Mouse (Mus musculus) gastrocnemius, adult 2 months (tissue): Measurements from ENCODE around the gene Dip2c. TPM values are rescaled to one million over a fixed set of nuclear protein-coding genes. Genes with fewer than 3 reads are reported as not detected.

ENCODE experiments used
- DNase-seq: peaks from one replicate; pipeline ENCODE4 v3.0.0; 2022
- H3K27ac ChIP-seq: fragments of 200-600 bp; 2 replicates; pipeline ENCODE4 v1.8.1; 2022; ENCODE audit warnings: mild to moderate bottlenecking
- H3K4me3 ChIP-seq: fragments of 200-600 bp; 2 replicates; pipeline ENCODE4 v1.8.1; 2022; ENCODE audit warnings: mild to moderate bottlenecking, moderate library complexity
- CTCF ChIP-seq: fragments of 200-600 bp; IDR thresholded peaks from 2 replicates; pipeline ENCODE4 v1.8.1; 2022; ENCODE audit warnings: antibody characterized with exemption, mild to moderate bottlenecking, moderate library complexity
- intact Hi-C: fragments of 180-260 bp; cut with DNase I; formaldehyde crosslinking; loops from one replicate; pipeline ENCODE4 v1.15.1; 2025
- total RNA-seq, 2 experiments: library from RNA; stranded (reverse); gene quantifications; 2 replicates each; pipeline ENCODE4 v1.2.3; 2021

Gene Dip2c
- total RNA-seq, 2 experiments from 2014 or later: 10.6 to 15.5 TPM

DNA sequence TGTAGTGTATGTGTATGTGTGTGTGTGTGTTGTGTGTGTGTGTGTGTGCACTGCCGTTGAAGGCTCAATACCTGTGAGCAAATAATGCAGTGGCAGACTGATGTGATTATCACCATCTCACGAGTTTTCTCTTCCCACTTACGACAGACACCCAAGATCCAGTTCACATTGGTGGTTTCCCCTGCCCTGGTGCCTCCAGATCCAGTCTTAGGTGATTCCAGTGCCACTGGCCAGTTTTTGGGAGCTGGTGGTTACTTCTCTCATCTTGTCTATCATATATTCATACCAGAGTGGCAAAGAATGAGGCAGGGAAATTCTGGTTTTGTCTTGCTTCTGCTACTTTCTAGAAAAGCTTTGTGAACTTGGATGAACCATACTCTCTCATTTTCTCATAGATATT lies 20.9 kb downstream of the Dip2c start:
- no peak for TF ChIP-seq CTCF
- Histone ChIP-seq H3K27ac (no peak overlapping the region), H3K4me3 (no peak overlapping the region)
- intact Hi-C loops: no loop called here
- DNase-seq: no peak

DNA sequence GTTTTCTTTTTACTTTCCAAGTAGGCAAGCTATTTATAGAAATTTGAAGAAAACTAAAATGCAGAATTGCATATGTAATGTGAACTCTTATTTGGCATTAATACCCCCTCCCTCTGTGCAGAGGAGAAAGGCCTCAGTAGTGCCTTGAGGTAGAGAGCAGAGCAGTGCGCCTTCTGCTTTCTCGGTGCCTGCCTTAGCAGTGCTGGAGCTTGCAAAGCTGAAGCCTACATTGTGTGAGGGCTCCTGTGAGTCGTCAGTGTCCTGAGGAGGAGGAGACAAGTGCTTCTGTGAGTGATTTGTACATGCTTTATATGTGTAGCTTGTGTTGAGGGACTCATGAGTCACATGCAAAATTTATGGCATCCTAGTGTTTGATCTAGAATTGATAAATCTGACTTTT lies 21.4 kb downstream of the Dip2c start:
- Histone ChIP-seq H3K27ac (no peak overlapping the region), H3K4me3 (no peak overlapping the region)
- intact Hi-C loops: no loop called here
- DNase-seq: no peak
- TF ChIP-seq CTCF: no peak

DNA sequence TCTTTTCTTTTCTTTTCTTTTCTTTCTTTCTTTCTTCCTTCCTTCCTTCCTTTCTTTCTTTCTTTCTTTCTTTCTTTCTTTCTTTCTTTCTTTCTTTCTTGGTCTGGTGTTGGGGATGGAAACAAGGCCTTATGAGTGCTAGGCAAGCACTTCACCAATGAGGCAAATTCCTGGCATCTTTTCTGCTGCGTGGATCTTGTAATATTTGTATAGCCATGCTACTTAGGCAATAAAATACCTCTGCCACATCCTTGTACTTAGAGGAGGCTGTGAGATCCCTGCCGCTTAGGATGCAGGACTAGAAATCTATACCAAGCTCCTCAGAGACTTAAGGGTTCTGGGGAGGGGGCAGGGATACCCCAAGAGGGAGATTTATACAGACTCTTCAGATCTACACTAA lies 23.3 kb downstream of the Dip2c start:
- no peak for TF ChIP-seq CTCF
- Histone ChIP-seq H3K27ac (no peak overlapping the region), H3K4me3 (no peak overlapping the region)
- DNase-seq: no peak
- intact Hi-C loops: no loop called here

DNA sequence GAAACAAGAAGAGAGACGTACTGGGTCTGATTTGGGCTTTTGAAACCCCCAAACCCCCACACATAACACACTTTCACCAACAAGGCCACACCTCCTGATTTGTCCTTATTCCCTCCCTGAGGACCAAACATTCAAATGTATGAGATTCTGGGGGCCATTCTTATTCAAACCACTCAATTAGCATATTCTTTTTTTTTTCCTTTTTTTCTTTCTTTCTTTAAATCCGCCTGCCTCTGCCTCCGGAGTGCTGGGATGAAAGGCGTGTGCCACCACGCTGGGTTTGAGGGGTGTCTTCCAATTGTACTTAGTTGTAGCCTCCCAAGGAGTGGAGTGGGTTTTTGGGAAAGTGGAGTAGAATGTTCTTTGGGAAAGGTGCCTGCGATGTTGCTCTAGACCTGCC lies 32.5 kb downstream of the Dip2c start:
- intact Hi-C loops: no loop called here
- H3K27ac ChIP-seq: no peak overlapping the region
- no peak overlapping the region for H3K4me3 ChIP-seq
- no peak for DNase-seq
- no peak for TF ChIP-seq CTCF

DNA sequence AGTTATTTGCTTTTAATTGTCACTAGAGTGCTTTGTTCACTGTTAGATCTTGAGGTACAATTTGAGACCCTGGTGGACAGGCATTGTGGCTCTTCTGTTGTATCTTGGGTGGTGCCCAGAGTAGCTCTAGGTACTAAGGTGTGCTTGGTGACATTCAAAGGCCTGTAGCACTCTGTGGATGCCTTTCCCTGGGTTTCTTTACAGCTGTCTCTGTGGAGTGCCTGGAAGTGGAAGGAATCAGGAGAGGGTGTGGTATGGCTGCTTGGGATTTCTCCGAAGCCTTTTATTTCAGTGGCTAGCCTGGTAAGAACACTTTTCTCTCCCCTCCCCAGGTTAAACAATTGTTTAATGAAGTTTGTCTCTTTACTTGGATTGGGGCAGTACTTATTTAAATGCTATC lies 34.5 kb downstream of the Dip2c start:
- intact Hi-C loops: no loop called here
- no peak for DNase-seq
- no peak for TF ChIP-seq CTCF

DNA sequence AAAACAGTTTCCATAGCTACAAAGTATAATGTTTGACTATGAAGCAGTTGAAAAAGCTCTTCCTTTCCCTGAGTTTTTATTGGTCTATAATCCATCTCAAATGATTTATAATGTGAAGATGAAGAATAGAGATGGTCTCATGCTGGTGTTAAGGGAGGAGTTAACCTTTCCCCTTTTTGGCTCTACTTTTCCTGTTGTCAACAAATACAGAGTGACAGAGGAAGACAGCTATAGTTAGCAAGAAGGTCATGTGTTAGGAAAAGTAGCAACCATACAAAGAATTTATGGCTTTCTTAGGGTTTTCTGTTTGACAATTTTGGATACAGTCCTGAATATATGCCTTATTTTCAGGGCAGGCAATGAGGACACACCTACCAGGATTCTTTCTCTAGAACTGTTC lies 36.6 kb downstream of the Dip2c start:
- peak overlapping the region; percentile 31; the same call in 1 of the 2 replicates for H3K27ac ChIP-seq
- intact Hi-C loops: no loop called here
- no peak overlapping the region for H3K4me3 ChIP-seq
- no peak for TF ChIP-seq CTCF
- DNase-seq: no peak

More for the DNA sequence above, 34.5 kb downstream of the Dip2c start:
- Histone ChIP-seq H3K4me3 (no peak overlapping the region), H3K27ac (no peak overlapping the region)

DNA sequence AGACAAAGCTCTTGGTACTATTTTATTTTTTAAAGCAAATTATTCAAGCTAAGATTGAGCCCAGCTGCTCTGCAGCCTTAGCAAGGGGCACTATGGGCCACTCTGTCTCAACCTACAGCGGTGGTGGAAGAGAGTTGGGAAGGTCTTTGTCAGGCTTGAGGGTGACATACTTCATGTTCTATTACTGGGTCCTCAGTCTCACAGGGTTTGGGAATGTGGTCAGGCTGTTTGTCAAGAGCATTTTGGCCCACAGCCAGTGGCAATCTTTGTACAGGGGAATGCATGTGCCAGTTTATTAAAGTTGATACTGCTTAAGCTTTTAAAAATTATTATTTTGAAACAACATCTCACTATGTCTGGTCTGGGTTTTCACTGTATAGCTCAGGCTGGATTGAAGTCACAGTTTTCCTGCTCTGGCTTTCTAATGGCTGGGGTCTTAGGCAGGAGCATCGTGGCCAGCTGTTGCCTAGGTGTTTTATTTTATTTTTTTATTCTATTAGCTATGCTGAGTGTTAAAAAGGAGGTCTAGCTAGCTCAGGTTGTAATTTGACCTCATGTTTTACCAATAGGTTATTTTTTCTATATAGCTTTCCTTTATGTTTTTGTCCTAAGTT lies 37.9 kb downstream of the Dip2c start:
- peak; percentile 30 for DNase-seq
- intact Hi-C loops: no loop called here
- H3K27ac ChIP-seq: peak overlapping the region; percentile 40; the same call in 1 of the 2 replicates

DNA sequence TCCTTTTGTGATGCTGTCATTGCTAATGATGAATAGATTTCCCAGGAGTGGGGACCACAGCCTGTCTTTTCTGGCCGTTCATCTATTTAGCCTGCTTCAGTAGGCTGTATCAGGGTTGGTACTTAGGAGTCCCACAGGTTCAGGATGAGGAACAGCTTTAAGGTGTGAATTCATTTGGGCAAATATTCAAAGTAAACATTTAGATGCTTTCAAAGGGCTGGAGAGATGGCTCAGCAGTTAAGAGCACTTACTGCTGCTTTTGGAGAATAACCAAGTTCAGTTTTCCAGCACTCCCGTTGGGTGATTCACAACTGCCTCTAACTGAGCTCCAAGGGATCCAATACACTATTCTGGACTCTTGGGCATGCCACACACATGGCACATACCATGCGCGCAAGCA lies 38.4 kb downstream of the Dip2c start:
- intact Hi-C loops: no loop called here
- peak overlapping the region; percentile 8; the same call in 1 of the 2 replicates for H3K27ac ChIP-seq
- TF ChIP-seq CTCF: no peak
- DNase-seq: no peak
- no peak overlapping the region for H3K4me3 ChIP-seq

More for the DNA sequence above, 37.9 kb downstream of the Dip2c start:
- TF ChIP-seq CTCF: no peak
- no peak overlapping the region for H3K4me3 ChIP-seq

DNA sequence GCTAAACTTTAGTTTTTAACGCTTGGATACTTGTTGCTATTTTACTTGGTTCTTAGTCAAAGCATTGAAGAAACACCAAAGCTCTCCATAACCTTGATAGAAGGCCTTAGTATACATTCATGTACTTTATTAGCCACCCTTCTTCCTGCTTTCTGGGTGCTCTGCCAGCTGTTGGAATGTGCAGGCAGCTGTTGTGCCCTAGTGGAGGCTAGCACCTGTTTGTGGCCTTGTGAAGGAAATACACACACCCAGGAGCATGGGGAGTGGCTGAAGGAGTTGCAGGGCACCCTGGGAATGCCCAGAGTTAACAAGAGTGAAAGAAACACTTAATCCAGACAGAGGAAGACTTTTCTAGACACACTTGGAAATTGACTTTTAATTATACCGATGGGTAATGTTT lies 43.4 kb downstream of the Dip2c start:
- H3K27ac ChIP-seq: peak overlapping the region; percentile 8; the same call in 1 of the 2 replicates
- intact Hi-C loops: no loop called here
- no peak overlapping the region for H3K4me3 ChIP-seq
- DNase-seq: no peak
- no peak for TF ChIP-seq CTCF

DNA sequence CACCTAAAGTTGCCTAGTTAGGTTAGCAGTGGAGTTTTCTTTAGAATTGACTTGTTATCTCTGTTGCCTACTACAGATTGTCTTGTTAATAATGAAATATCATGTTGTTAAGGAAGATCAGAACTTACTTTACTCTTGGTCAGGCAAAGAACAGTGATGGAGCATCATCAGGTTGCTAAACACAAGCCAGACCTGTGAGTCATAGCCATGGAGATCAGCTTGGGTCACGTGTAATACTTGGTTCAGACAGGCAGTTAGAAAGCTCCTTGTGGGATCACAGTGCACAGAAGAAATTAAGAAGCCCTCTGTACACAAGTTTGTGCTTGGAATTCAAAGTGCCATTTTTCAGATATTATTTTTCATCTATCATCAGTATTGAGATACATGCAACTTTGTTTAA lies 48.9 kb downstream of the Dip2c start:
- no peak for TF ChIP-seq CTCF
- no peak for DNase-seq
- intact Hi-C loops: no loop called here
- no peak overlapping the region for H3K4me3 ChIP-seq
- no peak overlapping the region for H3K27ac ChIP-seq

DNA sequence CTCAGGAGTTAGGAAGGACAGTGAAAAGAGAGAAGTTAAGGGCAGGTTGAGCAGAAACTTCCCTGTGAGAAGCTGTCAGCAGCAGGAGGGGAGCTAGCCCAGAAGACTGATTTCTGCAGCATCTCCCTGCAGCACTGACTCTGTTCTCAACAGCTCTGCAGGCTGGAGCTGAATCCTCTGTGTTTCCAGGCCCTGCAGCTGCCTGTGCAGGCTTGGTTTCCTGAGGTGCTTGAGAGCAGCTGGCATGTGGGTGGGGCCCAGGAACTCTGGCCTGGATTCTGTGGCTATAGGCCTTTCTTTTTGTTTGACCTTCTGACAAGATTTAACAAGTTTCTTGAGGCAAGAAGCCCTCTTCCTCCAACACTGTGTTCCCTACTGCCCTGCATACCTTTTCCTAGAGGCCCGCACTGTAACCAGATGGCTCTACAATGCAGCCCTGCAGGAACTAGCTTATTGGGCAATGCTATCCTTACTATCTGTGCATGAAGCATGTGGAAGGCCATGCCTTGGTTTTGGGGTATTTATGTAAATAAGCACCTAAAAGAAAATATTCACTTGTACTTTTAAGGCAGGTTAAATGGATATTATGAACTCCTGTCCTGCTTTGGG lies 53.1 kb downstream of the Dip2c start:
- TF ChIP-seq CTCF: no peak
- no peak for DNase-seq
- intact Hi-C loops: no loop called here
- no peak overlapping the region for H3K4me3 ChIP-seq
- no peak overlapping the region for H3K27ac ChIP-seq

DNA sequence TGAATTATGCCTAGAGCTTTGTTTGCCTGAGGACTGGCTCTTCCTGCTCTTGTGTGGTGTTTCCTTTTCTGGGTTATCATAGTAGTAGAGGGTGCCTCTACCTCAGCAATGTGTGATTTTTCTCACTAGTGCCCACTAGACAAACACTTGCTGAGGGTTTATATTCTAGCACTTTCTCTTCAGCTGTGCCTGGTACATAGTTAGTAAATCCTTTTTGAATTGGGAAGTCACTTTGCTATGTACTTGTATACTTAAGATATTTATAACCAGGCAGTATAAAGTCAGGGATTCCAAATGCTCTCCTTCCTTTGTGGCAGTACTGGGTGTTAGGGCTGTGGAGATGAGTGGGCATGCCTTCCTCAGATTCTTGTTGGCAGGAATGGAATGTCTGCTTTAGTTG lies 56.9 kb downstream of the Dip2c start:
- Histone ChIP-seq H3K27ac (no peak overlapping the region), H3K4me3 (no peak overlapping the region)
- intact Hi-C loops: no loop called here
- TF ChIP-seq CTCF: no peak
- no peak for DNase-seq

DNA sequence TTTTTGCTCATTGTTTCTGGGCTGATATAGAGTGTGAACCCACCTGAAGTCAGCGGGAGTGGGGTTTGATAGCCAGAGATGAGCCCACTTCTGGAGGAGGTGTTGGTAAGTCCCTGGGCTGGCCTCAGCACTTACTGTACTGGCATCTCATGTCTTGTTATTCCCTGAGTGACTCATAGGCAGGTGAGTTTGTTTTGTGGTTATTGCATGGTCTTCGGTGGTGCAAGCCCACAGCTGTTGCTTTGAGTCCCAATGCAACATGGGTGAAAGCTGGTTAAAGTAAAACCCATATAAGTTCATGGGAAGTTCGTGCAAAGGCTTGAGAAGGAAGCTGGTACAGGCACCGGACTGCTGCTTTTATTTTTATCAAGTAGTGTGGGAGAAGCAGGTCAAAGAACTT lies 64.0 kb downstream of the Dip2c start:
- intact Hi-C loops: no loop called here
- DNase-seq: no peak
- TF ChIP-seq CTCF: no peak
- no peak overlapping the region for H3K4me3 ChIP-seq
- H3K27ac ChIP-seq: no peak overlapping the region

DNA sequence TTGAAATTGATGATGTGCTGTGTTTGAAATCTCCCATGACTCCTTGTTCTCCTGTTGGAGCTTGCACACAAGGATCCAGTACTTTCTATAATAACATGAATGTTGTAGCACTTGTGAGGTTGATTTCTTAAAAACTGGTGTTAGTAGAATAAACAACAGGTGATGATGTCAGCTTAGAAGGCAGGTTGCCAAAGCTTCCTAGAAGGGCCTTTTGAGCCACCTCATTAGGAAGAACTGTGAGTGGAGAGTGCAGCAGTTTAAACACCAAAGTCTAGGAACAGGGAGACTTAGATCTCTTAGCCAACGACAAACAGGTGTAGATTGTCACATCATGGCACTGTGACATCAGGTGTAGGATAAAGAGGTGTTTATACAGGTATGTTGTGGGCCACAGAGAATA lies 66.4 kb downstream of the Dip2c start:
- Histone ChIP-seq H3K27ac (no peak overlapping the region), H3K4me3 (no peak overlapping the region)
- DNase-seq: no peak
- intact Hi-C loops: no loop called here
- TF ChIP-seq CTCF: no peak
